Mouse (Mus musculus): ENCODE data around the gene Slc35g2. TPM values are rescaled to one million over a fixed set of nuclear protein-coding genes. Genes with fewer than 3 reads are reported as not detected.
A peak's percentile ranks its signal among the peaks of the same experiment; 100 is the strongest.

The Slc35g2 gene
- polyA plus RNA-seq, 1 experiment from 2014 or later, result 12.0 TPM

GRCm38 (mm10) chr9:100548313-100548712, 22.6 kb downstream of the Slc35g2 start:
- Histone ChIP-seq H3K9ac (replicated peaks) (no peak overlapping the region), H3K36me3 (peaks cover 22% of the 10 kb centered on the region), H3K27ac (no peak overlapping the region), H3K27me3 (no peaks in the 10 kb centered on the region), H3K4me1 (replicated peaks) (peaks cover 22% of the 10 kb centered on the region), H3K9me3 (peaks cover 11% of the 10 kb centered on the region; the same call in 1 of the 2 replicates), H3K4me2 (replicated peaks) (no peak overlapping the region), H3K4me3 (replicated peaks) (no peak overlapping the region)
- WGBS, result 88% methylated on average over 2 of the region's 2 CpGs
- ATAC-seq, result no peak

- peaks cover 22% of the 10 kb centered on the region for H3K4me1 ChIP-seq (replicated peaks)
- peak; percentile 54 for ATAC-seq
- H3K27ac ChIP-seq, result peak overlapping the region; percentile 90
- H3K36me3 ChIP-seq, result peaks cover 12% of the 10 kb centered on the region
- peak overlapping the region; percentile 94 for H3K4me3 ChIP-seq (replicated peaks)
- peak overlapping the region; percentile 79 for H3K4me2 ChIP-seq (replicated peaks)
- H3K27me3 ChIP-seq, result no peaks in the 10 kb centered on the region
- H3K9me3 ChIP-seq, result peaks cover 11% of the 10 kb centered on the region; the same call in 1 of the 2 replicates
- H3K9ac ChIP-seq (replicated peaks), result peak overlapping the region; percentile 94
- WGBS, result 11% methylated on average over 9 of the region's 9 CpGs
Observed at GRCm38 (mm10) chr9:100546594-100546910, 24.3 kb downstream of the Slc35g2 start.

- ATAC-seq, result peak; percentile 100
- peaks cover 11% of the 10 kb centered on the region; the same call in 1 of the 2 replicates for H3K9me3 ChIP-seq
- no peaks in the 10 kb centered on the region for H3K27me3 ChIP-seq
- H3K4me3 ChIP-seq (replicated peaks), result peak within 1 kb of the TSS; percentile 94
- H3K36me3 ChIP-seq, result peaks cover 12% of the 10 kb centered on the region
- H3K4me1 ChIP-seq (replicated peaks), result peaks cover 22% of the 10 kb centered on the region
- H3K9ac ChIP-seq (replicated peaks), result peak within 1 kb of the TSS; percentile 94
- whole genome bisulfite sequencing, result under 1% methylated on average over 66 of the region's 93 CpGs
- H3K27ac ChIP-seq, result peak within 1 kb of the TSS; percentile 90
- peak within 1 kb of the TSS; percentile 79 for H3K4me2 ChIP-seq (replicated peaks)
Observed at GRCm38 (mm10) chr9:100545715-100546593, 24.9 kb downstream of the Slc35g2 start, which contains the start of gene Nck1. Gene Nck1 (minus strand): TSS chr9:100546134.

- ATAC-seq, result no peak; the same call in 1 of the 2 replicates
- peak overlapping the region; percentile 94 for H3K9ac ChIP-seq (replicated peaks)
- H3K4me3 ChIP-seq (replicated peaks), result peak overlapping the region; percentile 94
- H3K27me3 ChIP-seq, result no peaks in the 10 kb centered on the region
- under 1% methylated on average over 36 of the region's 38 CpGs for WGBS
- peak overlapping the region; percentile 79 for H3K4me2 ChIP-seq (replicated peaks)
- peak overlapping the region; percentile 90 for H3K27ac ChIP-seq
- H3K36me3 ChIP-seq, result peaks cover 12% of the 10 kb centered on the region
- H3K4me1 ChIP-seq (replicated peaks), result peaks cover 22% of the 10 kb centered on the region
- H3K9me3 ChIP-seq, result peaks cover 11% of the 10 kb centered on the region; the same call in 1 of the 2 replicates
Observed at GRCm38 (mm10) chr9:100544948-100545714, 25.8 kb downstream of the Slc35g2 start.

- Histone ChIP-seq H3K36me3 (no peaks in the 10 kb centered on the region), H3K9ac (replicated peaks) (no peak overlapping the region), H3K9me3 (no peaks in the 10 kb centered on the region), H3K27ac (no peak overlapping the region), H3K4me2 (replicated peaks) (no peak overlapping the region), H3K27me3 (no peaks in the 10 kb centered on the region), H3K4me3 (replicated peaks) (no peak overlapping the region), H3K4me1 (replicated peaks) (no peaks in the 10 kb centered on the region)
- ATAC-seq, result no peak
- WGBS, result 95% methylated on average over 2 of the region's 2 CpGs
Observed at GRCm38 (mm10) chr9:100535618-100536262, 35.1 kb downstream of the Slc35g2 start.

GRCm38 (mm10) chr9:100534686-100535085, 36.2 kb downstream of the Slc35g2 start:
- Histone ChIP-seq H3K27ac (no peak overlapping the region), H3K4me3 (replicated peaks) (no peak overlapping the region), H3K4me1 (replicated peaks) (no peaks in the 10 kb centered on the region), H3K9ac (replicated peaks) (no peak overlapping the region), H3K9me3 (no peaks in the 10 kb centered on the region), H3K4me2 (replicated peaks) (no peak overlapping the region), H3K36me3 (no peaks in the 10 kb centered on the region), H3K27me3 (no peaks in the 10 kb centered on the region)
- WGBS, result 98% methylated on average over 3 of the region's 3 CpGs
- no peak for ATAC-seq

- no peak for ATAC-seq
- 85% methylated on average over 3 of the region's 3 CpGs for WGBS
- Histone ChIP-seq H3K27ac (no peak overlapping the region), H3K4me2 (replicated peaks) (no peak overlapping the region), H3K9ac (replicated peaks) (no peak overlapping the region), H3K9me3 (no peaks in the 10 kb centered on the region), H3K27me3 (no peaks in the 10 kb centered on the region), H3K36me3 (0 out of 2 replicates have a peak, but pooled peaks cover 3% of the 10 kb centered on the region), H3K4me1 (replicated peaks) (no peaks in the 10 kb centered on the region), H3K4me3 (replicated peaks) (no peak overlapping the region)
Observed at GRCm38 (mm10) chr9:100532847-100533505, 37.9 kb downstream of the Slc35g2 start.

- Histone ChIP-seq H3K9me3 (no peaks in the 10 kb centered on the region), H3K27ac (no peak overlapping the region), H3K27me3 (no peaks in the 10 kb centered on the region), H3K36me3 (0 out of 2 replicates have a peak, but pooled peaks cover 3% of the 10 kb centered on the region), H3K4me3 (replicated peaks) (no peak overlapping the region), H3K9ac (replicated peaks) (no peak overlapping the region), H3K4me1 (replicated peaks) (no peaks in the 10 kb centered on the region), H3K4me2 (replicated peaks) (no peak overlapping the region)
- 94% methylated on average over 1 of the region's 1 CpGs for WGBS
- no peak for ATAC-seq
Observed at GRCm38 (mm10) chr9:100531296-100531695, 39.6 kb downstream of the Slc35g2 start.

GRCm38 (mm10) chr9:100525225-100525624, 45.7 kb downstream of the Slc35g2 start:
- no peak for ATAC-seq
- Histone ChIP-seq H3K27me3 (no peaks in the 10 kb centered on the region), H3K9me3 (no peaks in the 10 kb centered on the region), H3K9ac (replicated peaks) (no peak overlapping the region), H3K4me3 (replicated peaks) (no peak overlapping the region), H3K4me1 (replicated peaks) (no peaks in the 10 kb centered on the region), H3K36me3 (0 out of 2 replicates have a peak, but pooled peaks cover 3% of the 10 kb centered on the region), H3K27ac (no peak overlapping the region), H3K4me2 (replicated peaks) (no peak overlapping the region)
- WGBS, result 92% methylated on average over 2 of the region's 2 CpGs

- 74% methylated on average over 2 of the region's 2 CpGs for WGBS
- no peaks in the 10 kb centered on the region for H3K27me3 ChIP-seq
- ATAC-seq, result no peak
- H3K4me3 ChIP-seq (replicated peaks), result no peak overlapping the region
- no peaks in the 10 kb centered on the region for H3K36me3 ChIP-seq
- no peaks in the 10 kb centered on the region for H3K9me3 ChIP-seq
- no peak overlapping the region for H3K4me2 ChIP-seq (replicated peaks)
- no peaks in the 10 kb centered on the region for H3K4me1 ChIP-seq (replicated peaks)
- no peak overlapping the region for H3K9ac ChIP-seq (replicated peaks)
- no peak overlapping the region for H3K27ac ChIP-seq
Observed at GRCm38 (mm10) chr9:100522029-100522428, 48.9 kb downstream of the Slc35g2 start.

GRCm38 (mm10) chr9:100520586-100520985, 50.3 kb downstream of the Slc35g2 start:
- H3K36me3 ChIP-seq, result no peaks in the 10 kb centered on the region
- H3K27me3 ChIP-seq, result no peaks in the 10 kb centered on the region

More at GRCm38 (mm10) chr9:100520586-100520985, 50.3 kb downstream of the Slc35g2 start:
- no peaks in the 10 kb centered on the region for H3K4me1 ChIP-seq (replicated peaks)
- no peaks in the 10 kb centered on the region for H3K9me3 ChIP-seq
- no peak for ATAC-seq
- H3K9ac ChIP-seq (replicated peaks), result no peak overlapping the region
- 0% methylated on average over 2 of the region's 2 CpGs for WGBS
- H3K4me3 ChIP-seq (replicated peaks), result no peak overlapping the region
- no peak overlapping the region for H3K27ac ChIP-seq
- H3K4me2 ChIP-seq (replicated peaks), result no peak overlapping the region
